Comparison of ENCODE assay signal across 1 mouse cellular context in the genomic region with DNA sequence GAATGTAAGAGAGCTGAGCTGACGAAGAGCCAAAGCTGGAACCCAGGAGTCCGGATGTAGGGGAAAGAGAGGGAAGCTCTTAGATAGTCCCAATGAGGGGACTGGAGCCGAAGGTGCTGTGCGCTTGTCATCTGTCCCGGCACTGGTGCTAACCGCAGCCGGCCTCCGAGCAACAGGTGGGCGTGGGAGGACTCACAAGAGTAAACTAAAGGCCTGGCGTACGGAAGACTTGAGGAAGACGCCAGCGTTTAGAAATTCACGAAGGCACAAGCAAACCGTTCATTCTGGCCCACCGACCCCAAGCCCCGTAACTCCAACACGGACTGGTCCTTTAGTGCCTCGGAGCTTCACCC.
TF ChIP-seq lines count a peak whose summit lies in the region.

No protein-coding gene starts in this region.

TF ChIP-seq in ES-E14, 5 proteins besides CTCF, POLR2A, EP300 and RAD21:
- no peak for TF ChIP-seq MAFK (IDR thresholded peaks at IDR 0.05; ENCODE audit: insufficient read depth, low read depth, low read length)
